Comparison of ENCODE assay signal across 13 mouse cellular contexts in genomic region chr10:96753521-96753920, GRCm38 (mm10).
A peak's percentile ranks its signal among the peaks of the same experiment; 100 is the strongest.
DNase-seq lines count a peak whose midpoint lies in the region; ATAC-seq and TF ChIP-seq lines count a peak whose summit lies in the region.
"Had no signal": no experiment of that assay in that cellular context is flagged by ENCODE, and none has a peak within 500 bp of the region (broad histone marks: within the 10 kb centered on the region; RNA-seq: fewer than 3 reads in every experiment).

No protein-coding gene starts in this region.

- DNase-seq in kidney, postnatal 14 days, result peak; percentile 29
- DNase-seq in kidney, postnatal 25 days, result no peak
- DNase-seq in NIH3T3 (ENCODE audit: low read depth), result peak; percentile 19
- peak; percentile 56 for DNase-seq in brain, embryonic 14.5 days (ENCODE audit: low read depth)
- peak; percentile 37 to 44 for DNase-seq in heart, postnatal 10 days
- no peak for DNase-seq in left cerebral cortex, postnatal 36 days (ENCODE audit: low spot score in 2 of 2)
- DNase-seq: cerebellum, adult 8-10 months; gastrocnemius, postnatal 25 days; right cerebral cortex, adult 18-20 months; thymus, postnatal 14 days had no signal

- intact Hi-C loops in heart, postnatal 10 days (cut with DNase I), result loop anchor here (5.0 kb wide), 4 partner anchors 131 to 559 kb away; no protein-coding TSS in a partner anchor
- intact Hi-C loops in left cerebral cortex, postnatal 36 days (cut with DNase I), result loop anchor here (10.0 kb wide), 1 partner anchor 201 kb away; no protein-coding TSS in a partner anchor

- no peak for TF ChIP-seq CTCF in brain, embryonic 14.5 days (IDR thresholded peaks at IDR 0.05; ENCODE audit: borderline replicate concordance, extremely low read depth, insufficient read depth, insufficient read length)

- no peak for ATAC-seq in frontal cortex, adult (ENCODE audit: low TSS enrichment)
- no peak for ATAC-seq in megakaryocyte-erythroid progenitor cell, adult 5-6 weeks (replicated peaks; ENCODE audit: low FRiP score, low TSS enrichment, poor library complexity, severe bottlenecking)
- ATAC-seq: intestine, embryonic 16.5 days had no signal

- no peak for TF ChIP-seq POLR2A in brain, embryonic 14.5 days (IDR thresholded peaks at IDR 0.05; ENCODE audit: borderline replicate concordance, extremely low read depth, insufficient read depth, insufficient read length, poor library complexity, severe bottlenecking)

Comparison
In these comparisons a context has a peak if more than half of its experiments do, and no peak if none do; other contexts are left out.
1. DNase-seq: peak in kidney, postnatal 14 days (single experiment), NIH3T3 (single experiment), brain, embryonic 14.5 days (single experiment) and heart, postnatal 10 days (2 of 2); none in kidney, postnatal 25 days (0 of 2) and left cerebral cortex, postnatal 36 days (0 of 2).